Mouse (Mus musculus) monocyte, adult 59 days (primary cell): ENCODE measurements around the gene Grpel1. TPM values are rescaled to one million over a fixed set of nuclear protein-coding genes. Genes with fewer than 3 reads are reported as not detected.

Experiments used
- total RNA-seq, 2 experiments: library from RNA; stranded (reverse); gene quantifications; one replicate each; pipeline ENCODE4 v1.2.4; 2023

Gene Grpel1
- total RNA-seq: 10 to 100 TPM; 23.5 to 29.0 TPM

DNA sequence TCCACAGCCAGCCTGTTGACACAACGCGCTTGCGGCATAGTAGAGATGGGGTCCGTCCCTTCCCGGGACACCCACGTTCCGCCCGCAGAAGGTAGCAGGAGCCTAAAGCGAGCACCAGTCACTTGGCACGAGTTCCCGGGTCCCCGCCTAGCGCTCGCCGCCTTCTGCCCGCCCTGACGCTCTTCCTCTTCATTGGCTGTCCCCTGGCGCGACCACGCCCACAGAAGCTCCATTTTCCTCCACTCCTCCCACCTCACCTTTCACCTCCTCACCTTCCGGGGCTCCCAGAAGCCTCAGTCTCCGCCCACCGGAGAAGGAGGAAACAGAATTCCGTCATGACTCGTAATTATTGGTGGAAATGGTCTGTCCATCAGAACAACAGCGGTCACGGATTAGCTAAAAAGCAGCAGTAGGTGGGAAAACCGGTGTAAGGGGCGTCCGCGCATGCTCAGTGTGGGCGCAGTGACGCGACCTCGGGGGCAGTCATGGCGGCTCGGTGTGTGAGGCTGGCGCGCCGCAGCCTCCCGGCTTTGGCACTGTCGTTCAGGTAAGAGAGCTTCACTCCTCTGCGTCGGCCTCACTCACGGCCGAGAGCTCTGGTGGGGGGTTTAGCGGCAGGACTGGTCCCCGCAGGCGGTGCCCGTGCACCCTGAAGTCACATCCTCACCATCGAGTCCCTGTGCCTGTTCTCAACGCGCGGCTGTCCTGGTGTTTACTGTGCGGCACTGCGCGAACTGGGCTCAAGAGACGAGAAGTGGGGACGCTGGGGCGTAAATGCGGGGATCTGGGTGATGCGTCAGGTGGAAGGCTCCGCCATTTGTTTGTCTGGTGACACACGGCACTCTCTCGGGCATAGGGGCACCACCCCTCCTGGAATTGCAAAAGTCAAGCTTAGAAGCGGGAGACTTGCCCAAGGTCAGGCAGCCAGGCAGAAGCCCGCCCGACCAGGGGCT is at the start of gene Grpel1:
Gene Grpel1, plus strand, starts transcription at position 290 of the 953 bp plus-strand sequence.

DNA sequence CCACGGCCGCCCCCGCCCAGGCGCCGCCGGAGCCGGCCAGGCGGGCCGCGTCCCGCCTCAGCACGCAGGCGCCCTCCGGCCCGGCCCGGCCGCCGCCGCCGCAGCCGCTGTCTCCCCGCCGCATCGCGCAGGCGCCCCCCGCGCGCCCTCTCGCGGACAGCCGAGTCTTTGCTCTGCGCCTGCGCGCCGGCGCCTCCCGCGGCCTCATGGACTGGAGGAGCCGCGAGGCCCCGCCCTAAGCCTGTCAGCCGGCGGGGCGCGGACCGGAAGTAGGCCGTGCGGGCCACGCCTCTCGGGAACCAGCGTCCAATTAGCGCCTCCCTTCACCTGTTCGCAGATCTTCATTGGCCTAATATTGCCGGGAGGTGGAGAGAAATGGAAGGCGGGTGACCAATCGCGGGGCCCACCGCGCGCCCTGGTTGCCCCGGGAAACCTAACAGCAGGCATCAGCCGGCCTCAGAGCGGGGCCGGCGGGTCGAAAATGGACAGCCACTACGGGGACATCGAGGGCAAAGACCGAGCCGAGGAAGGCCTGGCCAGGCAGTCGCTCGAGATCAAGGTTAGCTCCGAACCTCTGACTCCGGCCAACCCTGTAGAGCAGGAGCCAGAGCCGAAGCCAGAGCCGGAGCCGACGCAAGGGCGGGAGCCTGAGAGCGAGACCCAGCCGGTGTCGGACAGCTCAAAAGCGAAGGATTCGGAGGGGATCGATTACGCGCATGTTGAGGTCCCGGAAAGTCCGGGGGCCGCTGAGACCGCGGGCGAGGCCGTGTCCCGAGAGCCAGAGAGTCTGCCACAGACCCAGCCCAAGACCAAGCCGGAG is 19.6 kb downstream of the Grpel1 start, which contains the start of the genes Tada2b and Ccdc96:
Gene Tada2b, minus strand, starts transcription at position 115 of the 820 bp plus-strand sequence.
Gene Ccdc96, plus strand, starts transcription at position 418 of the 820 bp plus-strand sequence.

Other genes starting within 250 kb of the Grpel1 start
- gene Sorcs2, start 66.9 kb upstream of the Grpel1 start, total RNA-seq: under 1 TPM in 1 of 2 experiments, not detected in 1; 0.10 TPM
- 10 to 100 TPM; 11.1 to 12.8 TPM for gene Tada2b, start 19.3 kb downstream of the Grpel1 start, total RNA-seq
- under 1 TPM; 0.39 to 0.46 TPM for gene Ccdc96, start 19.6 kb downstream of the Grpel1 start, total RNA-seq
- gene Tbc1d14, start 128.3 kb downstream of the Grpel1 start, total RNA-seq: 10 to 100 TPM; 79.6 to 90.0 TPM
- gene D5Ertd579e, start 231.0 kb downstream of the Grpel1 start, total RNA-seq: 10 to 100 TPM; 32.6 to 40.2 TPM